Mouse (Mus musculus): Measurements from ENCODE around the gene Ankrd31.
"Not testable (repeated sequence)": the region's sequence is repeated elsewhere in the genome, so short reads cannot be mapped to it uniquely, and the experiment has no call there.

Gene Ankrd31

GRCm38 (mm10) chr13:96748109-96748845 lies at the start of gene Ankrd31:
TSS of gene Ankrd31 (plus strand) at chr13:96748272.
- in situ Hi-C loops (cut with MboI, MseI), result no loop called here

GRCm38 (mm10) chr13:96702567-96703278 lies 45.3 kb upstream of the Ankrd31 start:
- in situ Hi-C loops (cut with MboI, MseI), result no loop called here

- in situ Hi-C loops (cut with MboI, MseI), result no loop called here
Measured at GRCm38 (mm10) chr13:96709269-96710233, 38.5 kb upstream of the Ankrd31 start.

GRCm38 (mm10) chr13:96716311-96716710 lies 31.8 kb upstream of the Ankrd31 start:
- in situ Hi-C loops (cut with MboI, MseI), result no loop called here

GRCm38 (mm10) chr13:96717821-96718220 lies 30.3 kb upstream of the Ankrd31 start:
- in situ Hi-C loops (cut with MboI, MseI), result no loop called here

- in situ Hi-C loops (cut with MboI, MseI), result no loop called here
Measured at GRCm38 (mm10) chr13:96720003-96720402, 28.1 kb upstream of the Ankrd31 start.

GRCm38 (mm10) chr13:96728289-96728688 lies 19.8 kb upstream of the Ankrd31 start:
- in situ Hi-C loops (cut with MboI, MseI), result no loop called here

- in situ Hi-C loops (cut with MboI, MseI), result no loop called here
Measured at GRCm38 (mm10) chr13:96729146-96729545, 18.9 kb upstream of the Ankrd31 start.

- in situ Hi-C loops (cut with MboI, MseI), result no loop called here
Measured at GRCm38 (mm10) chr13:96730116-96730515, 18.0 kb upstream of the Ankrd31 start.

GRCm38 (mm10) chr13:96735175-96735574 lies 12.9 kb upstream of the Ankrd31 start:
- in situ Hi-C loops (cut with MboI, MseI), result no loop called here

GRCm38 (mm10) chr13:96740159-96740558 lies 7.9 kb upstream of the Ankrd31 start:
- in situ Hi-C loops (cut with MboI, MseI), result no loop called here

- in situ Hi-C loops (cut with MboI, MseI), result no loop called here
Measured at GRCm38 (mm10) chr13:96742871-96743270, 5.2 kb upstream of the Ankrd31 start.

GRCm38 (mm10) chr13:96746055-96746454 lies 2.0 kb upstream of the Ankrd31 start:
- in situ Hi-C loops (cut with MboI, MseI), result no loop called here

GRCm38 (mm10) chr13:96749859-96750258 lies 1.8 kb downstream of the Ankrd31 start:
- in situ Hi-C loops (cut with MboI, MseI), result no loop called here

GRCm38 (mm10) chr13:96760848-96761247 lies 12.8 kb downstream of the Ankrd31 start:
- in situ Hi-C loops (cut with MboI, MseI), result no loop called here

- in situ Hi-C loops (cut with MboI, MseI), result not testable (repeated sequence)
Measured at GRCm38 (mm10) chr13:96786071-96786470, 38.0 kb downstream of the Ankrd31 start.

GRCm38 (mm10) chr13:96793451-96793850 lies 45.4 kb downstream of the Ankrd31 start:
- in situ Hi-C loops (cut with MboI, MseI), result no loop called here

- in situ Hi-C loops (cut with MboI, MseI), result no loop called here
Measured at GRCm38 (mm10) chr13:96795301-96795700, 47.2 kb downstream of the Ankrd31 start.

GRCm38 (mm10) chr13:96797500-96797899 lies 49.4 kb downstream of the Ankrd31 start:
- in situ Hi-C loops (cut with MboI, MseI), result no loop called here

GRCm38 (mm10) chr13:96849752-96850151 lies 101.7 kb downstream of the Ankrd31 start:
- in situ Hi-C loops (cut with MboI, MseI), result loop anchor here (5.0 kb wide), 1 partner anchor 203 kb away; no protein-coding TSS in a partner anchor

- in situ Hi-C loops (cut with MboI, MseI), result loop anchor here (5.0 kb wide), 1 partner anchor 200 kb away; no protein-coding TSS in a partner anchor
Measured at GRCm38 (mm10) chr13:96852133-96852532, 104.1 kb downstream of the Ankrd31 start.

- in situ Hi-C loops (cut with MboI, MseI), result loop anchor here (5.0 kb wide), 1 partner anchor 199 kb away; no protein-coding TSS in a partner anchor
Measured at GRCm38 (mm10) chr13:96853256-96853655, 105.2 kb downstream of the Ankrd31 start.
